Mouse (Mus musculus) kidney, adult 2 months (tissue): Measurements from ENCODE around the gene Dus2.

Experiments
- CTCF ChIP-seq: fragments of 200-500 bp; conservative IDR thresholded peaks from 2 replicates; pipeline ENCODE4 v1.5.1; 2011; ENCODE audit warnings: low read depth, mild to moderate bottlenecking, control low read depth, low read length, moderate library complexity, mixed read lengths; ENCODE audit not compliant: insufficient read depth, insufficient read length
- POLR2A ChIP-seq: fragments of 200-500 bp; IDR thresholded peaks from one replicate; pipeline ENCODE4 v1.6.1; 2011; ENCODE audit warnings: low read depth, low read length, control low read depth

DNA sequence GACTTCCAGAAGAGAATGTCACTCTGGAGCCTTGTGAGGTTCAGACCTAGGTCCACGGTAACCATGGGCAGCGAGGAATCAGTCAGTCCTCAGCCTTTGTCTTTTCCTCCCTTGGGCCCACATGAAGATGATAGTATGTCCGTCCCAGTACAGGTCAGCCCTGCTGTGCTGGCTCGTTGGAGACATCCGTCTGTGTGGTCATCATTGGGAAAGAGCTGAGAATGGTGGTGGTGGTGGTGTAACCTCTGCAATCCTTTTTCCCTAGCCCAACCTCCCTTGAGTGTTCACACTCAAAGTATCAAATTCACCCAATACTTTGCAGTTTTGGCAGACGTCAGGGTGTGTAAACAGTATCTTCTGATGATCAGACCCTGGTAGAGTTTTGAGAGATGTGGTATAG lies 58.7 kb downstream of the Dus2 start:
- TF ChIP-seq CTCF = no peak
- TF ChIP-seq POLR2A = no peak
